Mouse (Mus musculus): ENCODE data around the gene Entpd8.

DNA sequence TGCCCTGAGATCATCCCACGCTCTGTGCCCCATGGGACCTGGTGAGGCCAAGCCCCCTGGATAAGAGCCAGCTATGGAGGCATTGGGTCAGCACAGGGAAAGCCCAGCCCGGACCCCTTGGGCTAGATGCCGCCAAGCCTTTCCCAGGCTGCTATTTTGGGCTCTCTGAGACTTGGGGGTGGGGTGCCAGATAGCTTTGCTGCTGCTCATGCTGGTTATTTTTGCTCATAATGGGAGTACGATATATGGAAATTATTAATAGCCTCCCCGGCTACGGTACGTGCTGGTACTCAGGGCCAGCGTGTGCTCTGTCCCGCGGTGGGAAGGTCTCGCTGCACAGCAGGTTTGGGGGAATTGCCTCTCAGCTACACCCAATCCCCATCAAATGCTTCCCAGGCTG lies 48.0 kb downstream of the Entpd8 start:
- TF ChIP-seq POLR2A (IDR thresholded peaks at IDR 0.05; ENCODE audit: low read depth, low read length) (no peak), CTCF (IDR thresholded peaks at IDR 0.05; ENCODE audit: extremely low read depth, insufficient read depth, insufficient read length, insufficient replicate concordance) (no peak)
